Mouse (Mus musculus): ENCODE results near the gene Slc30a5.

- no peak for TF ChIP-seq CTCF (IDR thresholded peaks at IDR 0.05; ENCODE audit: low read depth)
- 0 out of 2 replicates have a peak, but pooled peaks have one; percentile 18 for TF ChIP-seq EP300 (IDR thresholded peaks at IDR 0.05; ENCODE audit: low read depth)
Observed at GRCm38 (mm10) chr13:100775252-100776055, 57.8 kb downstream of the Slc30a5 start, which contains the start of gene Cenph.
